Mouse (Mus musculus) inflammation-experienced regulatory T-cells (primary cell): ENCODE data around the gene Olfr616. TPM values are rescaled to one million over a fixed set of nuclear protein-coding genes. Genes with fewer than 3 reads are reported as not detected.

Source experiments
- polyA plus RNA-seq, 2 experiments: library from polyadenylated mRNA; unstranded; fragments of 100-300 nt; shearing (Covaris generic); gene quantifications; one replicate each; pipeline ENCODE4 v1.2.1; 2017

The Olfr616 gene
- not detected for polyA plus RNA-seq

DNA sequence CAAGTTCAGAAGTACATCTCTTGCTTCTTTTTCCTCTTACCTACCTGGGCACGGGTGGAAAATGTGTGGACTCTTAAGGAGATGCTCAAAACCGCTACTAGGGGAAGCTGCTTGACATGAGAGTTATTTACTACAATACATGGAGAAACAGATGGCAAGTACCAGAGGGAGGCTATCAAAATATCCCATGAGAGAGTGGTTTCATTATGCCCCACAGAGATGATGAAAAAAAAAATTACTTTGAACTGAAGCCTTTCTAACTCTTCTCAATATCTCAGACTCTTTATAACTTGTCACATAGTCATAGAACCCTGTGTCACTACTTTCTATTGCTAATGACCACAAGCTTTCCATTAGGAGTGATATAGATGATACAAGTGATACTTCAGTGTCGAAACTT is at the start of gene Olfr616:
Olfr616 (minus strand) TSS at position 101 of the 400 bp plus-strand sequence.

DNA sequence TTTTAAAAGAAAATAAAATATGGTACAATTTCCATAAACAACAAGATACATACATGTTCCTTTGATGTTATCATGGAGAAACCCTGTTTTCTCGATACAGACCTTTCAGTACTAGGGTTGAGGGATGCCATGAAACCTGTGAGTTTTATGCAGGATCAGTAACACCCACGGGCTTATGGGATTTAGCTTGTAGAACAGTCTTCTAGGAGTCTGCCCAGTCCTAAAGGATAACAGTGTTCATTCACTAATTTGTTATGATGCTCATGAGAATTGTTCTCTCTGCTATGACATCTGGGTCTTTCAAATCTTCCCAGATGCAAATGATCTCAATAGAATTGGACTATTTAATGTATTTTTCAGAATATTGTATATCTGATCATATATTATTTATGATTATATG is 43.5 kb upstream of the Olfr616 start, which contains the start of gene Olfr620:
Olfr620 (minus strand) TSS at position 101 of the 400 bp plus-strand sequence.

DNA sequence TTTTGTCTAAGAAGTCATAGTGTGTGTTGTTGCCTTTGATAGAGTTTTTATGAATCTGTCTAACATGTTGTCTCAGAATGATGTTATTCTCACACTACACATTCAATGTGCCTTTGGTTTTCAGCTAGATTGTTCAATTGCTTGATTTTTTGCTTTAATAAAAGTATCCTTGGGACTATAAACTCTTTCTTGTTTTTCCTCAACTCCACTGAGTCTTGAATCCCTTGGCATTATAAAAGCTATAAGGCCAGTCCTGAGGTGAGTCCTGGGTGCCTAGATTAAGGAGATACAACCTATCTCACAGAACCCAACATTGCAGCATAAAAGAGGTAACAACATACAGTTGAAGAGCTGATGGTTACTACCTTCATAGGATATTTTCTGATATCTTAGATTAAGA is 31.3 kb upstream of the Olfr616 start, which contains the start of gene Olfr619:
Olfr619 (plus strand) TSS at position 301 of the 400 bp plus-strand sequence.

DNA sequence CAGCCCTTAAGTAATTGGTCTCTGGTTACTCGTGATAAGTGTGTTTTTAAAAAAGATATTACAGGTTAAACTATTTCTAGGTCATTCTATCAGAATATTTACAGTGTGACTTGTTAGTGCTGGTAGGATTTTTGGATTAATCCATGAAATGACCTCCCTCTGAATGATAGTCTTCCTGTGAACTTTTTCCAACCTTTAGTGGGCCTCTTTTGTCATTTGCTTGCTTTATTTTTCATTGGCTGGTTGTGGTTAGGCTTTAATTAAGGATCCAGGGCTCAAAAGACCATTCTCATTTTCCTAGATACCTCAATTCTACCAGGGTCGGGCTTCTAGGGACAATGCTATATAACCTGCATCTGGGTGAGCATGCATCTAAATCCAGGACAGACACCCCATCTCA is 20.9 kb upstream of the Olfr616 start, which contains the start of gene Olfr618:
Olfr618 (plus strand) TSS at position 301 of the 400 bp plus-strand sequence.

DNA sequence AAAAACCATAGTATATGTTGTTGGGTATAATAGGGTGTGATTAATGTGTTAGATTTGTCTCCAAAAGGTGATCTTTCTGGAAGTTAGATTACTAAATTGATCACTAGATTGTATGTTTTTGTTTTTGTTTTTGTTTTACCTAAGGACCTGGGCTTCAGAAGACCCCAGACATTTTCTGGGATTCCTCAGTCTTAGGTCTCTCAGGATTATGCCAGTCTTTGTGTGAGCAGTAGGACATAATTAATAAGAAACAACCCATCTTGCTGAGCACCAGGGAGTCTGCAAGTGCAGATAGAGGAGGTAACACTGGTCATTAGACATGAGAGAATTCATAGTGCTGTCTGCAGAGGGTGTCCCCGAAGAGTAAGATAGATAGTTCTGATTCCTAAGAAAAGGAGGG is 3.8 kb upstream of the Olfr616 start, which contains the start of gene Olfr617:
Olfr617 (plus strand) TSS at position 301 of the 400 bp plus-strand sequence.

DNA sequence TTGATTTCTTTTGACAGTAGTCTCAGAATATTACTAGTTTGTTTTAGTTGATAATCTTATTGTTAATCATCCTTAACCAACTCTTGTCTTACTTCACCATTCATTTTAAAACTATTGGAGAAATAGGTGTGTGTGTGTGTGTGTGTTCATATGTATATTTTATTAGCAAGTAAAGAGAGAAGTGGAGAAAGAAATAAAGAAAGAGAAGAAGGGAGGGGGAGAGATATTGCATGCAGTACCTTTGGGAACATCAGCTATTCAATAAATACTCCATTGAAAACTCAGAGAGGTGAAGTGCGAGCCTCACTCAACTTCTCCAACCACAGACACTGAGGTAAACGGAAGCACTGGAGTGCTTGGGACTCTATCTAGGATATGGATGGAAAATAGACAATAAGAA is 13.2 kb downstream of the Olfr616 start, which contains the start of gene Olfr615:
Olfr615 (plus strand) TSS at position 301 of the 400 bp plus-strand sequence.

DNA sequence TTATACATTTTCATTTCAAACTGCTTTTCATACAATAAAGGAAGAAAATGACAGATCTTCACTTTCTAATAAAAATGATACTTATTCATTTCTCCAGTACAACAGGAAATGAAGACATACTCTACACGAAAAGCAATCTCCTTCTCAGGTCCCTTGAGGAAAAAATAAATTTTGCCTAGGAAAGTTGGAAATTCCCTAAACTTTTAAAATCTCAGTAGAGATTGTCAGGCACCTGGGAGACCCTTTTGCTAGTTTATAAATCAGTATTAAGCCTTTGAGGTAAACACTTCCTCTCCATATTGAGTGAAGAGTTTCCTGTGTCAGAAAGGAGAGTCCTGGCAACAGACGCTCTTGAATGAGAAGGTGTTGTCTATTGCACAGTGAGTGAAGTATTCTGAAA is 21.2 kb downstream of the Olfr616 start, which contains the start of gene Olfr613:
Olfr613 (plus strand) TSS at position 301 of the 400 bp plus-strand sequence.

DNA sequence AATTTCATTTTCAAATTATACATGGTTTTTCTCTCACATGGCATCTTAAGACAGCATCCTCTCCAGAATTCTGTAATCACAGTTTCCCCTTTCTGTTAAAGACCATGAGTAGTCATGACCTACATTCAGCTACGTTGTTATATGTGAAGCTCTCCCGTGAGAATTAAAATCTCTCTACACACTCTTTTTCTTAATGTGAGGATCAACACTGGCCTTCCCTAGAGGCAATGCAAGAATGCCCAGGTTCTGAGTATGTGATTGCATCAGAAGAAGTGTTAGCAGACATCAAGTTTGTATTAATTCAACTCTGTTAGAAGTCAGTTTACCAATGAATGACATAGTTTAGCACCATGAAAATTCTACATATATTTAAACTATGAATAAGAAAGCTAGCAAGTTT is 26.3 kb downstream of the Olfr616 start, which contains the start of gene Olfr612:
Olfr612 (minus strand) TSS at position 101 of the 400 bp plus-strand sequence.

DNA sequence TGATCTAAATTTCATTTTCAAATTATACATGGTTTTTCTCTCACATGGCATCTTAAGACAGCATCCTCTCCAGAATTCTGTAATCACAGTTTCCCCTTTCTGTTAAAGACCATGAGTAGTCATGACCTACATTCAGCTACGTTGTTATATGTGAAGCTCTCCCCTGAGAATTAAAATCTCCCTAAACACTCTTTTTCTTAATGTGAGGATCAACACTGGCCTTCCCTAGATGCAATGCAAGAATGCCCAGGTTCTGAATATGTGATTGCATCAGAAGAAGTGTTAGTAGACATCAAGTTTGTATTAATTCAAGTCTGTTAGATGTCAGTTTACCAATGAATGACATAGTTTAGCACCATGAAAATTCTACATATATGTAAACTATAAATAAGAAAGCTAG is 48.2 kb downstream of the Olfr616 start, which contains the start of gene Olfr611:
Olfr611 (minus strand) TSS at position 101 of the 400 bp plus-strand sequence.

Other genes starting within 250 kb of the Olfr616 start
- not detected for gene Olfr598, start 245.6 kb downstream of the Olfr616 start, polyA plus RNA-seq
- gene Olfr599, start 233.2 kb downstream of the Olfr616 start, polyA plus RNA-seq: not detected
- under 1 TPM in 1 of 2 experiments, not detected in 1; 0.89 TPM for gene Olfr600, start 219.5 kb downstream of the Olfr616 start, polyA plus RNA-seq
- 1 to 10 TPM in 1 of 2 experiments, under 1 TPM in 1; 0.59 to 2.7 TPM for gene Olfr601, start 206.5 kb downstream of the Olfr616 start, polyA plus RNA-seq
- gene Olfr603, start 183.0 kb downstream of the Olfr616 start, polyA plus RNA-seq: 1 to 10 TPM in 1 of 2 experiments, not detected in 1; 2.6 TPM
- gene Usp17lc, start 154.1 kb downstream of the Olfr616 start, polyA plus RNA-seq: not detected
- not detected for gene Olfr605, start 123.7 kb downstream of the Olfr616 start, polyA plus RNA-seq
- not detected for gene Olfr606, start 120.1 kb downstream of the Olfr616 start, polyA plus RNA-seq
- under 1 TPM; 0.05 to 0.20 TPM for gene Olfr607, start 105.0 kb downstream of the Olfr616 start, polyA plus RNA-seq
- gene Olfr608, start 99.3 kb downstream of the Olfr616 start, polyA plus RNA-seq: under 1 TPM in 1 of 2 experiments, not detected in 1; 0.56 TPM
- under 1 TPM in 1 of 2 experiments, not detected in 1; 0.05 TPM for gene Olfr609, start 71.1 kb downstream of the Olfr616 start, polyA plus RNA-seq
- not detected for gene Olfr610, start 57.0 kb downstream of the Olfr616 start, polyA plus RNA-seq
- gene Olfr611, start 48.3 kb downstream of the Olfr616 start, polyA plus RNA-seq: not detected
- gene Olfr612, start 26.4 kb downstream of the Olfr616 start, polyA plus RNA-seq: not detected
- not detected for gene Olfr613, start 21.1 kb downstream of the Olfr616 start, polyA plus RNA-seq
- gene Olfr615, start 13.1 kb downstream of the Olfr616 start, polyA plus RNA-seq: not detected
- not detected for gene Olfr617, start 3.9 kb upstream of the Olfr616 start, polyA plus RNA-seq
- gene Olfr618, start 21.0 kb upstream of the Olfr616 start, polyA plus RNA-seq: not detected
- gene Olfr619, start 31.4 kb upstream of the Olfr616 start, polyA plus RNA-seq: under 1 TPM in 1 of 2 experiments, not detected in 1; 0.11 TPM
- gene Olfr620, start 43.4 kb upstream of the Olfr616 start, polyA plus RNA-seq: under 1 TPM; 0.24 to 0.61 TPM
- not detected for gene Olfr622, start 73.6 kb upstream of the Olfr616 start, polyA plus RNA-seq
- not detected for gene Olfr623, start 94.6 kb upstream of the Olfr616 start, polyA plus RNA-seq
- gene Olfr624, start 102.0 kb upstream of the Olfr616 start, polyA plus RNA-seq: under 1 TPM; 0.05 to 0.10 TPM
- gene Olfr625-ps1, start 113.6 kb upstream of the Olfr616 start, polyA plus RNA-seq: not detected
- not detected for gene Olfr243, start 145.5 kb upstream of the Olfr616 start, polyA plus RNA-seq
- not detected for gene Olfr628, start 161.2 kb upstream of the Olfr616 start, polyA plus RNA-seq
- gene Olfr629, start 175.8 kb upstream of the Olfr616 start, polyA plus RNA-seq: not detected
- gene Olfr630, start 188.2 kb upstream of the Olfr616 start, polyA plus RNA-seq: not detected
- not detected for gene Olfr69, start 202.5 kb upstream of the Olfr616 start, polyA plus RNA-seq
- not detected for gene Olfr68, start 210.6 kb upstream of the Olfr616 start, polyA plus RNA-seq
- gene Olfr67, start 222.7 kb upstream of the Olfr616 start, polyA plus RNA-seq: not detected
- 10 to 100 TPM in 1 of 2 experiments, under 1 TPM in 1; 0.96 to 10.7 TPM for gene Hbb-bt, start 244.9 kb upstream of the Olfr616 start, polyA plus RNA-seq